Mouse (Mus musculus): ENCODE measurements around the gene Eps8l1. TPM values are rescaled to one million over a fixed set of nuclear protein-coding genes. Genes with fewer than 3 reads are reported as not detected.
"Not testable (repeated sequence)": the region's sequence is repeated elsewhere in the genome, so short reads cannot be mapped to it uniquely, and the experiment has no call there.

The Eps8l1 gene
- total RNA-seq (2022), result 1 to 10 TPM; 1.3 to 5.8 (median 3.6) TPM

GRCm38 (mm10) chr7:4460576-4461434, at the start of gene Eps8l1:
TSS of gene Eps8l1 (plus strand) at chr7:4460674.
- no peak for DNase-seq (ENCODE audit: low spot score)

GRCm38 (mm10) chr7:4412406-4412805, 48.1 kb upstream of the Eps8l1 start:
- not testable (repeated sequence) for DNase-seq (ENCODE audit: low spot score)

GRCm38 (mm10) chr7:4419681-4420080, 40.8 kb upstream of the Eps8l1 start:
- DNase-seq (ENCODE audit: low spot score), result no peak

GRCm38 (mm10) chr7:4420230-4420629, 40.2 kb upstream of the Eps8l1 start:
- no peak for DNase-seq (ENCODE audit: low spot score)

- peak; percentile 93 for DNase-seq (ENCODE audit: low spot score)
These were observed 33.1 kb upstream of the Eps8l1 start for GRCm38 (mm10) chr7:4427161-4427912.

- DNase-seq (ENCODE audit: low spot score), result no peak
These were observed 30.1 kb upstream of the Eps8l1 start for GRCm38 (mm10) chr7:4430246-4430844.

- DNase-seq (ENCODE audit: low spot score), result peak; percentile 68
These were observed 28.9 kb upstream of the Eps8l1 start for GRCm38 (mm10) chr7:4431548-4431947.

- DNase-seq (ENCODE audit: low spot score), result no peak
These were observed 28.4 kb upstream of the Eps8l1 start for GRCm38 (mm10) chr7:4432026-4432425.

GRCm38 (mm10) chr7:4437721-4438120, 22.8 kb upstream of the Eps8l1 start:
- DNase-seq (ENCODE audit: low spot score), result no peak

- no peak for DNase-seq (ENCODE audit: low spot score)
These were observed 19.9 kb upstream of the Eps8l1 start for GRCm38 (mm10) chr7:4440549-4440948.

- peak; percentile 94 for DNase-seq (ENCODE audit: low spot score)
These were observed 15.2 kb upstream of the Eps8l1 start, which contains the start of gene Rdh13 for GRCm38 (mm10) chr7:4445216-4445791. TSS of gene Rdh13 (minus strand) at chr7:4445649.

GRCm38 (mm10) chr7:4447138-4447537, 13.3 kb upstream of the Eps8l1 start:
- no peak for DNase-seq (ENCODE audit: low spot score)

- DNase-seq (ENCODE audit: low spot score), result no peak
These were observed 12.0 kb upstream of the Eps8l1 start for GRCm38 (mm10) chr7:4448439-4448838.

- DNase-seq (ENCODE audit: low spot score), result no peak
These were observed 11.3 kb upstream of the Eps8l1 start for GRCm38 (mm10) chr7:4449211-4449610.

- DNase-seq (ENCODE audit: low spot score), result no peak
These were observed 7.8 kb upstream of the Eps8l1 start for GRCm38 (mm10) chr7:4452644-4453043.

- DNase-seq (ENCODE audit: low spot score), result no peak
These were observed 3.8 kb downstream of the Eps8l1 start for GRCm38 (mm10) chr7:4464194-4464824.

- DNase-seq (ENCODE audit: low spot score), result no peak
These were observed 7.3 kb downstream of the Eps8l1 start for GRCm38 (mm10) chr7:4467801-4468200.

- DNase-seq (ENCODE audit: low spot score), result peak; percentile 57
These were observed 10.1 kb downstream of the Eps8l1 start for GRCm38 (mm10) chr7:4470275-4471178.

GRCm38 (mm10) chr7:4471179-4471555, 10.7 kb downstream of the Eps8l1 start:
- peak; percentile 83 for DNase-seq (ENCODE audit: low spot score)

- no peak for DNase-seq (ENCODE audit: low spot score)
These were observed 13.5 kb downstream of the Eps8l1 start for GRCm38 (mm10) chr7:4473940-4474339.

All from heart, adult 8-10 months (tissue).